Mouse (Mus musculus): ENCODE results near the gene Pcyt1b. TPM values are rescaled to one million over a fixed set of nuclear protein-coding genes. Genes with fewer than 3 reads are reported as not detected.
A peak's percentile ranks its signal among the peaks of the same experiment; 100 is the strongest.

The Pcyt1b gene
- 10 to 100 TPM; 49.2 to 52.3 TPM for total RNA-seq (2021)
- long read RNA-seq, full-length matches to known transcripts, result 5 of 12 reads
- long read RNA-seq, partial matches to known transcripts, result 0 of 12 reads
- long read RNA-seq, other reads (novel, unspliced or antisense), result 7 of 12 reads

DNA sequence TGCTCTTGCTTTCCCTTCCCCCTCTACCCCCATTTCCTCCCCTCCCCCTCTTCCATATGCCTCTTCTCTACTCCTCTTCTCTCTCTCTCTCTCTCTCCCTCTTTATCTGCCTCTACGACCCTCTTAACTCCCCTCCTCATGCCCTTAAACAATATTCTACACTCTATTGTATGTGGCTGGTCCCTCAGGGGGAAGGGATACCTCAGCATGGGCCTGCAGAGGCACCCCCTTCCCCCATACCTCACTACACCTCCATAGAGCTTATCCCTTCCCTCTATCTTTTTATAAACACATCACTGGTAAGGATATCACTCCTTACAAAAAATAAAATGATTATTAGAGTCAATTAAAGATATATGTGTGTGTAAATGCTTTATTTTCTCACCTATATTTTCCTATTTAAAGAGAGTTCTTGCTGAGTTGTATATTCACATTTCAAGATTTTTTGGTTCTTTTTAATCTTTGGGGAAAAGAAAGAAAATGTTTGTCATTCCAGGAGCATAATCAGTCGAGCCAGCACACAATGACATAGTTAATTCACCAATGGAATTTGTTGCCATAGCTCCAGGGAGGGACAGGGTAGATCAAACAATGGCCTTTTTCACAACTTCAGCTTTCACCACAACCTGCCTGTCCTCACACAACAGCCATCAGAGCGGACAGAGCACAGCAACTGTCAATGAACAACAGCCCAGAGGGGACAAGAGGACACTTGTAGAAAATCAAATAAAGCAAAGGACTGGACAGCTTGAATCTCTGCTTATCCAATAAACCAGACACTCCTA, at the start of gene Pcyt1b:
TSS of gene Pcyt1b (plus strand) at position 646 of the 785 bp plus-strand sequence.
- no peak for DNase-seq (ENCODE audit: low spot score in 2 of 2)

DNA sequence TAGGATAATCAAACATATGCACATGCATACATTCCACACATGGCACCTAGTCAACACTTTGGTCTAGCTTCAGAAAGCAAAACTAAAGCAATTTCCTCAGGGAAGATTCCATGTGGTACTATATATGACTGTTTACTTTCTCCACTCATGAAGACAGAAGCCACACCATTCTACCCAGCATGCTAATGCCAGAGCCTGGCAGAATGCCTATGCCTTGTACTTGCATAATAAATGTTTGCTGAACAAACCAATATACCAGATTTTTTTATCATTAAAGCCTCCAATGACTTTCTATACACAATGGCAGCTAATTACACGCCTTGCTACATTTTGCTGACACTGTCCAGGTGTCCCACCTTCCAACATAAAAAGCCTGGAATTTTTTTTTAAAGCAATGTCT, 24.4 kb upstream of the Pcyt1b start:
- DNase-seq (ENCODE audit: low spot score in 2 of 2), result no peak

DNA sequence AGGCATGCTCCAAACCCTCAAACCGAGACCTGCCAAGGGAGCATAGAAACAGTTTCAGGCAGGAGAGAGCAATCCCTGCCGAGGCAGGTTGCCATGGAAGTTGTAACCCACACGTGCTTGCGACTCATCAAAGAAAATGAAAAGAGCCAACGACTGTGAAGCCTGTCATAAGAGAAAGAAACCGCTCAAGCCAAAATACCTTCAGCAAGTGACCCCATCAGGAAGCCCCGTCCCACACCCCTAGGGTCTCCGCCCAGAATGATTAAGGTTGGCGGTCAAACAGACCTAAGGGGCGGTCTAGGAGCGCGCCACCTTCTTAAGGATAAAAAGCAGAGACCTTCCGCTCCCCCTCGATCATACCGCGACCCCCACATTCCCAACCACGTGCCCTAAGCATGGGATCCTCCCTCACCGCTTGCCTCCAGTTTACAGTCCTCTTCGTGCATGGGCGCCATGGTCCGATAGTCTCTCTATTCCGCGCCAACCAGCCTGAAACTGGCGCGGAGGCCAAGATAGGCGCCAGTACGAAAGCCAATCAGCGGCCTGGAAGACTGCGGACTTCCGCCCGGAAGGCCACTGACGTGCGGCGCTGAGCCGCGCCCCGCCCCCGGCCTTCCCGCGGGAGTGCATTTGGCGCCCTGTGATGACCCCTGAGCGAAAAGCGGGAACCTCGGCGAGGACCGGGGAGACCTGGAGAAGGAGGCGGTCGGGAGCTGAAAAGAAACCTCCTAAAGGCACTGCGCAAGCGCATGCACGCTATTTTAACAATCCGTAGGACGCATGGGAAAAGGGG, 22.8 kb upstream of the Pcyt1b start, which contains the start of gene Pola1:
TSS of gene Pola1 (minus strand) at position 499 of the 793 bp plus-strand sequence.
- peak; percentile 65 to 80 for DNase-seq (ENCODE audit: low spot score in 2 of 2)

DNA sequence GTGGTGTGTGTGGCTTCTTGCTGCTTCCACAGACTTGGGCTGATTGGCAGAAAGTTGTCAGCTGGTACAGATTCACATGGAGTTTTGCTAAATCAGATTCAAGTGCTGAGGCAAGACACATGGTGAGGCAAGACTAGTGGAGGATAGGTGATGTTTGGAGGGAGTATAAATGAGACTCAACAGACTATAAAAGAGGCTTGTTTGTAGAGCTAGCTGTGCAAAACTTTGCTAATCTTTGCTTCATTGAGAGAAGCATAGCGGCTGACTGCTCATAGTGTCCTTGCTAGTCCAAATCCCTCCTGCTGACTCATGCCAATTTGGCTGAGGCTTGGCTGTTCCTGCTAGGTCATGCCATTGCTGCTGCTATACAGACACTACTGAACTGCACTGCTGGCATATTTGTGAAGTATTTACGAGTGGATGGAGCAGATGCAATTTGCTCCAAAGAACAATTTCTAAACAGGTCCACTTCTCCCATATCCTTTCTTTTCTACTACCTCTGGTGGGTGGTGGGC, 19.7 kb upstream of the Pcyt1b start:
- no peak for DNase-seq (ENCODE audit: low spot score in 2 of 2)

DNA sequence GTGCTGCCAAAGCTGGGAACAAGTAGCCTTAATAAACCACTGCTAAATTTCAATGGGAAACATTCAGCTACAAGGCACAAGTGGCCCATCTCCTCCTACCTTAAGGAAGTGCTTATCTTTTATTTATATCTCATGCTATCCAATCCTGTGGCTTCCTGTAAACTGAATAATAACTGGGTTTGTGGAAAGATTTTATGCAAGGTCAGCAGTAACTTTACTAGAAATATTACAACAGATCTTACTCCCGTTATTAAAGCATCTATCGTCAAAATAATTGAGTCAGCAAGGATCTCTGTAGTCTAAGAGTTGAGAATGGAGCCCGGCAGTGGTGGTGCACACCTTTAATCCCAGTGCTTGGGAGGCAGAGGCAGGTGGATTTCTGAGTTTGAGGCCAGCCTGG, 11.1 kb upstream of the Pcyt1b start:
- DNase-seq (ENCODE audit: low spot score in 2 of 2), result no peak

DNA sequence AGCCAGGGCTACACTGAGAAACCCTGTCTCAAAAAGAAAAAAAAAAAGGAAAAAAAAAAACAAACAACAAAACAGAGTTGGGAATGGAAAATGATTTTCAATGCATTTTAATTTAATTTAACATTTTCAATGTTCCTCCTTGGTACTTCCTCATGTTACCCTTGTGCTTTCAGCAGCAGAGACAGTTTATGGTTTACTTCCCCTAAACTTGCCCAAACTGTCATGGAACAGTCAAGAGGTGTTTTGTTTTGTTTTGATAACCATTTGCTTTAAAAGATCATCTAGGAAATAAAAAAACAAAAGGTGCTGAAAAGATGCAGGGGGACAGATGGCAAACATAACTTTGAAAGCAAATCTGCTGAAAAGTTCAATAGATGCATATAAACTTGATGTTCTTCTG, 10.6 kb upstream of the Pcyt1b start:
- no peak for DNase-seq (ENCODE audit: low spot score in 2 of 2)

DNA sequence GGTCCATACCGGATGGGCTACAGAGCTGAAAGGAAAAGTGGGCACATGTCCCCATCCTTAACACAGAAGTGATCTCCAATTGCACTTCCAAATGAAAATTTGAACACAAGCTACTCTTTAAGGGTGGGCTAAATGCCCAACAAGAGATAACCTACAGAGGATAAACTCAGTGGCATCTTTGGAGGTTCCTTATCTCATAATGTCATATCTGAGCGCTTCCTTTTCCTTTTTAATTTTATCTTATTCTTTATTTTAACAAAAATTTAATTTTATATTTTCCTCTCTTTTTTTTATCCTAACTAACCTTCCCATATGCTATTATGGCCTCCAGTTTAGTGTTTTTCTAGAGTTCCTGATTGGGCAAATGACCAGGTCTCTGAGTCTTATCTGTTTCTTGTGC, 3.9 kb upstream of the Pcyt1b start:
- DNase-seq (ENCODE audit: low spot score in 2 of 2), result no peak

DNA sequence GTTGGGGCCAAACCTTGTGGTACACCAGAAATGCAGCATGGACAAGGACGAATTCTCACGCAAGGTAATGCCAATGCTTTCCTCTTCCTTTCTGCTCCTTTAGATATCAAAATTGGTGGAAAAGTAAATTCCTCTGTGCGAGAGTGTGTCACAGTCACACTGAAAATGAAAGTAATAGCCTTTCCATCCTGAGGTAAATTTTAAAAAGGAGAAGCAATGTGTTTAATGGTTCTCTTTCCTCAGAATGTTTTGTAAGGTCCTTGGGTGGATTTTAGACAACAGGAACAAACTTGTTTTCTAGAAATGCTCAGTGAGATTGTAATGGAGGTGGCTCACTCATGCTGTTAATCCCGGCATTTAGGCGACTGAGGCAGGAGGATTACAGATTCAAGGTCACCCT, 490 bp downstream of the Pcyt1b start:
- DNase-seq (ENCODE audit: low spot score in 2 of 2), result no peak

DNA sequence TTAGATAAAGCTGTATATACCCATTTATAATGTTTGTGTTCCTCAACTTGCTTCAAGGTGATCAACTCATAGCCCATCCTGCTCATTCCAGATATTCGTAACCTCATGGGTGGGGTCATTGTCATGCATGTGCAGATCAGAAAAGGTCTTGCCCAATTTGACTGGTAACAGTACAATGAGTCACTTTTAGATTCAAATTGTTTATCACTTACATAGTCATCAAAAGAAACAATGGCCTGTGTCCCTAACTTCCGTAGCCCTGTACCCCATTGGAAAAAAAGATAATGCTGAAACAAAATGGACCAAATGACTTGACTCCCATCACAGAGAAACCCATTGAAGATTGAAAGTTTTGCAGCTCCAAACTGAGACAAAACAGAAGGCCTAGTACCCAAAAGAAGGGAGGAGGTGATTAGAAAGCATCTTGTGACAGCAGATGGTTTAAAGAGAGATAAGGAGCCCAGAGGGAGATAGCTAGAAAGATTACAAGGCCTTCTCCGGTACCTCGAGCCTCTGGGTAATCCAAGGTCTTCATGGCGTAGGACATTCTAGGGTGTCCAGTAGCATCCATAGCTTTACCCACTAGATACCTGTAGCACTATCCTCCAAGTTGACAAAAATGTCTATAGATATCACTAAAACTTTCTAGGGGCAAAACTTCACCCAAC, 9.4 kb downstream of the Pcyt1b start:
- no peak for DNase-seq (ENCODE audit: low spot score in 2 of 2)

DNA sequence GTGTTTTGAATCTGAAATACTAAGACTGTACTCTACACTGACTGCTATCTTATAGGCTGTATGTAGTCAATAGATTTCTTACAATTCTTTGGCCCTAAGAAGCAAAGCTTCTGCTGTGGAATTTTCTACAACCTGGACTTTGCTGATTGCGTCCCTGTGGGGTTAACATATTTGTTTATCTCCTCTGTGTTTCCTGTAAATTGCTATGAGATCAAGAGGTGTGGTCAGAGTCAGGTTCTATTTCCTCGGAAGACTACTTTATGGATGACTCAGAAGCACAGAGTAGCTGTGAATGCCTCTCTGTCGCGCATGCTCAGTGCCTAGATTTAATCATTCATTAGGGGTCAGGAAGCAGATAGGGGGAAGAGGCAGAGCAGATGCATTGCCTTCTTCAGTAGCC, 10.1 kb downstream of the Pcyt1b start:
- DNase-seq (ENCODE audit: low spot score in 2 of 2), result no peak

DNA sequence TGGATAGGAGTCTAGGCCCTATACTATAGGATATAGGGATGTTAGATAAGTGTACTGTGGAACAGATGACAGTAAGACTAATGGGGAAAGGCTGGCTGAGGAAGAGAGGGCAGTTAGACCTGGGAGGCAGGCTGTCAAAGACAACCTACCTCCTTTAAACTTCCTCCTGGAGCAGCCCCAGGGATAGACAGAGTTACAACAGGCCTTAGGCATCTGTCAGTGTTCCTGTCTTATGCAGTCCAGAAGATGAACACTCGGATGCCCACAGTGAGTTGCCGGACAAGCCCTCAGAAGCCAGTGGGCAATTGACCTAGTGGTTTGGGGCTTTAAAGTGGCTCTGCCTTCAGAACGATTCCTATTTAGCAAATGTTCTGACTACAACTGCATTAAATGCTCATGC, 19.8 kb downstream of the Pcyt1b start:
- no peak for DNase-seq (ENCODE audit: low spot score in 2 of 2)

DNA sequence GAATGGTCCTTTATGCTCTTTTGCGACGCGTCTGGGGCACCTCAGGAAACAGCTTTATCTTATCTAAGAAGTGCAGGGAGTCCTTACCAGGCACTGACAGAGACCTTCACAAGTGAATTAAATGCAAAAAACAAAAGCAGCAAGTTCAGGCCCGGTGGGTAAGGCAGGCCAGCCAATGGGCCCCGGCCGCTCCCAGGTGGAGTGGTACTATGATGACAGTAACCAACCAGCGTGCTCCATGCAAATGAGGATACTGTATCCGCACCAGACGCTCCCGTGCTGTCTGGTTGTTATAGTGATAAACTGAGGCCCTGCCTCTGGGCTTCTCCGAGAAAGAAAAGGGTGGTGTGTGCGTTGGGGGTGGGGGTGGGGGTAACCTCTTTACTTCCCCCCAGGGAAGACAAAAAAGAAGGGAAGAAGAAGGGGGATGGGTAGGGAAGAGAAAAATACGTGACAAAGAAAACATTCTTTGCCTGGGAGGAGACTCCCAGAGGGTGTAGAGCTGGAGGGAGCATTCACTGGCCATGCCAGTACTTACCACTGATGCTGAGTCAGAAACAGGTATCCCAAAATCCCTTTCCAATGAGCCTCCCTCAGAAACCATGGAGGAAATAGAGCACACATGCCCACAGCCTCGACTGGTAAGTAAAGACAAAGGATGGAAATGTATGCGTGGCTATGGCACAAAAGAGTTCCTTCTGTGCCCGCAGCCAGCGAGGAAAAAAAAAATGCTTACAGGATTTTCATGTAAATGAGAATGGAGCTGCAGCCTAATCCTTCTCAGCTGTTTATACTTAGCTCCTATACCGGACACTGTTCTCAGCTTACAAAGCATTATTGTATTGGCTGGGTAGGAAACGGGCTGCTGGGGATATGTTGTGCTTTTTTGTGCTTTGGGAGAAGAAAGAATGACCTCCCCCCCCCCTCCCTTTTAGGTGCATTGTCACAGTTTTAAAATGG, 20.5 kb downstream of the Pcyt1b start:
- DNase-seq (ENCODE audit: low spot score in 2 of 2), result peak; percentile 40 to 60

DNA sequence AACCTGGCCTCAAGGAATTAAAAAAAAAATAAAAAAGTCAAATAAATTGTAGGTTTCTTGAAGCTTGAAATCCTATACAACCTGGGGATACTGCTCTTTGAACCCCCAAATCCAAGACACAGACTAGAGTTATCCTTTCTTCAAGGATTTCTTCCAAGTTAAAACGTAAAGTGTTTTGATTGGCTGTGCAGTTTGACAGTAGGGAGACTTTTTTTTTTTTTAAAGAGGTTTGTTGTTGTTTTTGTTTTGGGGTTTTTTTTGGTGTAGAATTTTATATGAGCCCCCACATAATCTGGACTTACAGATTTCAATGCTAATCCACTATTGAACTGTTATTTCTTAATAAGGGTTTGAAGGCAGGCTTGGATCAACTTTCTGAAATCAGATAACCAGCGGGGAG, 21.6 kb downstream of the Pcyt1b start:
- no peak for DNase-seq (ENCODE audit: low spot score in 2 of 2)

DNA sequence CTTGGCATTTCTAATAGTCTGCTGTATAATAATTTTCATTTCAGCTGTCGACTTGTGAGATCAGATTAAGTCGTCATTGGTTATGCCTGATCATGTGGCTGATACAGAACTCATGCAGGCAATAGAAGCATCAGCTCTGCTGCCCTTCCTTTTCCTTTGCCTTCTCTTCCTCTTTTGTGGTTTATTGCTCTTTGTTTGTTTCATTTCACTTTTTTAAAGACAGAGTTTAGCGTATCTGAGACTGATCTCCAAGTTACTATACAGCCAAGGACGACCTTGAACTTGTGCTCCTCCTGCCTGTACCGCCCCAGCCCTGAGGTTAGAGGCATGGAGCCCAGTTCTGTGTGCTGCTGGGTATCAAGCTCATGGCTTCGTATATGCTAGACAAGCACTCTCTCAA, 34.6 kb downstream of the Pcyt1b start:
- no peak for DNase-seq (ENCODE audit: low spot score in 2 of 2)

DNA sequence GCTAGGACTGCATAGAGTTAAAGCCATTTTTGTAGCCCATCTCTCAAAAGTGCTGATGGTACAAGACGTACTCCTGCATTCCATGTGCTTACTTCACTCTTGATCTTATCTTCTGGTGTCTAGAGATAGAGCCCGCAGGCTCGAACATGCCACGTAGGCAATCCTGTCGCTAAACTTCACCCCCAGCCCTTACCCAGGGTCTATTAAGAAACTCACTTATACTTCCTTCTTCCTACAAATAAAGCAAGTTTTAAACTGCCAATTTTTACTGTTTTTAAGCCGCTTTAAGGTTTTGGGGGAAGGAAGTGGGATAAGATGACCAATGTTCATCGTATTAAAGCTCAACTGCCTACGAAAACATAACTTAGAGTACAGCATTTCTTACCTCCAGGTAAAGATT, 36.0 kb downstream of the Pcyt1b start:
- DNase-seq (ENCODE audit: low spot score in 2 of 2), result no peak

DNA sequence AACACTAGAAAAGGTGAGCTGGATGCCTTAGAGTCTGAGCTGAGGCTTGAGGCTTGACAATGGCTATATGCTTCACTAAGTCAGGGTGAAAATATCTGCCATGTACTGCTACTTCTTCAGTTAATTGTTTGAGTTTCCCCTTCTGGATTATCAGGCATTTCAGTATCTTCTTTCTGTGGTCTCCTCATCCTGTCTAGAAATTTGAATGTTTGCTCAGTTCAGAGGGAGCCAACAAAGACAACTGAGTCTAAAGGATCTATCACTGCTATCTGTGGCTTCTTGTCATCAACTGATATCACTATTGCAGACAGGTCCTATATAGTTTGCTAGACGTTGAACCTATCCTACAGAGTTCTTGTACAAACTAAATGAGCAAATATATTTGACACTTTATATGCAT, 42.9 kb downstream of the Pcyt1b start:
- DNase-seq (ENCODE audit: low spot score in 2 of 2), result no peak

DNA sequence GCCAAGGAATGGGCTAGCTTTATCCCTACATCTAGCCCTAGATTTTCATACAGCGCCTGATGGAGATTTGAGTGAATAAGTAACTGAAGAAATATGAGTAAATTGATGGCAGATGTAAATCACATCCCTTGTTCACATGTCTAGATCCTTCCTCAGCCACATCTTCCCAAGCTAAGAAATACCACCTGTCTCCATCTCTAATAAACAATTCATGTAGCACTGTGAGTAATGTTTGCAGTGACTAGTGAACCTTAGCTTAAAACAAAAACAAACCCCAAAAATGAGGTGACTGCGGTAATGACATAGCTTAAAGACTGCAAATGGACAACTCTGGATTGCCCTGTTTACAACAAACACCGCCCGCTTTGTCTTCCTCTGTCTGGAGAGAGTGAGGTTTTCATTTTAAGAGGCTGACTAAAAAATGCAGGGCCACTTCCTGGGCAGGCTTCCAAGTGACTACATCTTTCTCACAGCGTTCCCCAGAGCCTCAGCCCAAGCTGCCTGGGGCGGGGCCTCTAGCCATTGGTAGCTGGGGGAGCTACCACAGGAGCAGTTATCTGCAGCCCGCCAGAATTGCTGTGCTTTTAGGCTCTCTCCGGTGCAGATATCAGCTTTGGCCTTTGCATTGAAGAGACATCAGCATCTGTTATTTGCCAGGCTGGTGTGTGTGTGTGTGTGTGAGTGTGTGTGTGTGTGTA, 46.0 kb downstream of the Pcyt1b start:
- DNase-seq (ENCODE audit: low spot score in 2 of 2), result peak; percentile 25 to 42

DNA sequence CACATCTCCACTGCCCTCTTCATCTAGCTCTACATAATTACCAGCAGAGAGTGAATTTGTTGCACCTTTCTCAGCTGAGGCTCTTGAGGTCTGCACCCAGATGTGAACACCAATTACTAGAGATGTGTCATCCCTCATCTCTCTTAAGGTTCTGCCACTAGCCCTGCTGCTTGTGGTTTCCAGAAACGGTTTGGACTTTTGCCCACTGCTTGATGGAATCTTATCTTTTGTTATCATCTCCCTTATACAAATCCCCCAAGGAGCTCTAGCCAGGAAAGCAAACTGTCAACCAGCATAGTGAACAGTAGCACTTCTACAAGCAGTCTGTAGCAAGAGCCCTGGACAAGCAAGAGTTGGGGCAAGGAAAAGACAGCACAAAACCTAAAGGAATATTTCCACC, 57.9 kb downstream of the Pcyt1b start:
- DNase-seq (ENCODE audit: low spot score in 2 of 2), result no peak

DNA sequence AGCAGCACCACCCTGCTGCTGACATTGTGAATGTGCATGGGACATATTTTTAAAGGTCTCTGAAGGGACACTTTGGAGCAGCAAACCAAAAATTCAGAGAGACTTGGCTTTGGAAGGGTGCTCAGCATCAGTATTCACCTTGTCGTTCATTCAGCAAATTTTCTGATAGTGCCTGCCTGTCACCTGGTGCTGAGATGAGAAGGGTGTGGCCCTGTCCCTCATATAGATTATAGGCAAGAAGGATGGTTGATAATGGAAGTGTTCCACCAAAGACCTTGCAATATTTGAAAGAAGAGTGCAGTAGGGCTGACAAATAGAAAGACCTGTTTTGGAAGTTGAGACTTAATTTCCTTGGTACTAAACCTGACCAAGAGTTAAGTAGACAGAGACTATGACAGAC, 74.9 kb downstream of the Pcyt1b start:
- DNase-seq (ENCODE audit: low spot score in 2 of 2), result no peak

DNA sequence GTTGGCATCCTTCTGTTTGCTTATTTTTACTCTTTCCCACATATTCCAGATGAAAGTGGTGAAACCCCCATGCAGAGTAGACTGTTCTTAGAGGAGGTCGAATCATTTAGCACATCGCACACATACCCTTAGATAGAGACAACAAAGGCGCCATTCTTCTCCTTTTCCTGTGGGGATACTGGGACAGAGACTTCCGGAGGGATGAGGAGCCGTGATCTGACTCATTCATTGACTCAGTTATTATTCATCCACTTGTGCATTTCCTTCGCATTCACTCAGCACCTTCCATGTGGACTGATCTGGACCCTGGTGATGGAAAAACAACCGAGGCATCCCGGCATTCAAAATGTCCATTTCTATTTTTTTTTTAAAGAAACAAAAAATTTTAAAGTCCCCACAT, 76.2 kb downstream of the Pcyt1b start:
- DNase-seq (ENCODE audit: low spot score in 2 of 2), result no peak
